Mouse (Mus musculus) forebrain, postnatal 0 days (tissue): ENCODE measurements at regions not wholly inside any gene's neighbourhood (a gene's known extent, or its start where the extent isn't known, plus 50 kb on each side); places are given as distances from the start of the nearest gene placed in this dataset.

Experiments used
- ATAC-seq: fragments of 200-750 bp; cut with Nextera tagmentation; 2 replicates; pipeline ENCODE4 v1.8.0; 2017; ENCODE audit warnings: mild to moderate bottlenecking, moderate library complexity
- DNase-seq: peaks from one replicate; pipeline ENCODE4 v3.0.0-alpha.2; 2015
- H3K27ac ChIP-seq: fragments of 300-500 bp; sonication (generic); 2 replicates; pipeline ENCODE4 v1.5.1; 2014; ENCODE audit warnings: low read depth, mild to moderate bottlenecking, antibody characterized with exemption, low read length, moderate library complexity, mixed read lengths
- H3K27me3 ChIP-seq: fragments of 300-500 bp; sonication (generic); 2 replicates; pipeline ENCODE4 v1.6.1; 2014; ENCODE audit warnings: mild to moderate bottlenecking, low read length, mixed read lengths; ENCODE audit not compliant: insufficient read depth
- H3K36me3 ChIP-seq: fragments of 300-500 bp; sonication (generic); 2 replicates; pipeline ENCODE4 v1.6.1; 2014; ENCODE audit warnings: mild to moderate bottlenecking, moderate library complexity; ENCODE audit not compliant: insufficient read depth
- H3K4me1 ChIP-seq: fragments of 300-500 bp; sonication (generic); 2 replicates; pipeline ENCODE4 v1.6.1; 2014; ENCODE audit warnings: antibody characterized with exemption; ENCODE audit not compliant: insufficient read depth
- H3K4me2 ChIP-seq: fragments of 300-500 bp; sonication (generic); 2 replicates; pipeline ENCODE4 v1.6.1; 2014; ENCODE audit warnings: low read depth, mild to moderate bottlenecking, moderate library complexity
- H3K4me3 ChIP-seq: fragments of 300-500 bp; sonication (generic); 2 replicates; pipeline ENCODE4 v1.5.1; 2014; ENCODE audit warnings: low read depth, low read length, mixed read lengths
- H3K9ac ChIP-seq: fragments of 300-500 bp; sonication (generic); 2 replicates; pipeline ENCODE4 v1.6.1; 2014; ENCODE audit warnings: mild to moderate bottlenecking
- H3K9me3 ChIP-seq: fragments of 300-500 bp; sonication (generic); 2 replicates; pipeline ENCODE4 v1.6.1; 2016; ENCODE audit warnings: low read length
- CTCF ChIP-seq: sonication (generic); IDR thresholded peaks from 2 replicates; pipeline ENCODE4 v1.5.1; 2016; ENCODE audit warnings: antibody characterized with exemption, control low read depth, low read depth
- WGBS: fragments of 180-500 bp; shearing (Covaris S2); extraction: QIAGEN DNeasy Blood & Tissue Kit; methylation state at CpG from one replicate; pipeline ENCODE4 v1.1.7; 2014; 5-methylcytosine and 5-hydroxymethylcytosine counted together

- H3K9me3 ChIP-seq = no peaks in the 10 kb centered on the region
- TF ChIP-seq CTCF = no peak
- H3K4me1 ChIP-seq = no peaks in the 10 kb centered on the region
- H3K9ac ChIP-seq = no peak overlapping the region
- WGBS = 12% methylated on average over 4 of the region's 4 CpGs
- H3K36me3 ChIP-seq = no peaks in the 10 kb centered on the region
- DNase-seq (no peak), ATAC-seq (no peak)
- H3K27ac ChIP-seq = no peak overlapping the region
- H3K27me3 ChIP-seq = no peaks in the 10 kb centered on the region
- H3K4me2 ChIP-seq = no peak overlapping the region
- no peak overlapping the region for H3K4me3 ChIP-seq
Measured at GRCm38 (mm10) chr17:45966736-45967135, 65.4 kb downstream of the Vegfa start.

GRCm38 (mm10) chr17:45964031-45964430 lies 68.1 kb downstream of the Vegfa start:
- TF ChIP-seq CTCF = no peak
- Histone ChIP-seq H3K27me3 (no peaks in the 10 kb centered on the region), H3K4me2 (no peak overlapping the region), H3K9me3 (no peaks in the 10 kb centered on the region), H3K9ac (no peak overlapping the region), H3K4me1 (no peaks in the 10 kb centered on the region), H3K4me3 (no peak overlapping the region), H3K27ac (no peak overlapping the region), H3K36me3 (no peaks in the 10 kb centered on the region)
- ATAC-seq (no peak), DNase-seq (no peak)

GRCm38 (mm10) chr17:45963332-45963731 lies 68.8 kb downstream of the Vegfa start:
- no peaks in the 10 kb centered on the region for H3K36me3 ChIP-seq
- 76% methylated on average over 3 of the region's 3 CpGs for WGBS
- no peak for TF ChIP-seq CTCF
- H3K9me3 ChIP-seq = no peaks in the 10 kb centered on the region
- H3K4me1 ChIP-seq = no peaks in the 10 kb centered on the region
- no peak for DNase-seq
- no peaks in the 10 kb centered on the region for H3K27me3 ChIP-seq
- ATAC-seq = no peak
- no peak overlapping the region for H3K27ac ChIP-seq
- H3K4me3 ChIP-seq = no peak overlapping the region
- no peak overlapping the region for H3K4me2 ChIP-seq
- no peak overlapping the region for H3K9ac ChIP-seq

- 91% methylated on average over 16 of the region's 16 CpGs for WGBS
- H3K27me3 ChIP-seq = no peaks in the 10 kb centered on the region
- no peaks in the 10 kb centered on the region for H3K4me1 ChIP-seq
- TF ChIP-seq CTCF = no peak
- H3K9ac ChIP-seq = no peak overlapping the region
- H3K4me2 ChIP-seq = no peak overlapping the region
- no peak overlapping the region for H3K4me3 ChIP-seq
- no peak overlapping the region for H3K27ac ChIP-seq
- H3K36me3 ChIP-seq = no peaks in the 10 kb centered on the region
- no peak for ATAC-seq
- DNase-seq = no peak
- H3K9me3 ChIP-seq = no peaks in the 10 kb centered on the region
Measured at GRCm38 (mm10) chr17:45961626-45962319, 70.4 kb downstream of the Vegfa start.

- no peak for DNase-seq
Measured at GRCm38 (mm10) chr17:45958094-45958881, 73.9 kb downstream of the Vegfa start.

GRCm38 (mm10) chr17:45955481-45955880 lies 76.7 kb downstream of the Vegfa start:
- no peak overlapping the region for H3K27ac ChIP-seq
- no peaks in the 10 kb centered on the region for H3K27me3 ChIP-seq
- no peaks in the 10 kb centered on the region for H3K4me1 ChIP-seq
- DNase-seq = no peak
- ATAC-seq = no peak
- H3K9me3 ChIP-seq = no peaks in the 10 kb centered on the region
- no peaks in the 10 kb centered on the region for H3K36me3 ChIP-seq
- no peak for TF ChIP-seq CTCF
- 39% methylated on average over 10 of the region's 10 CpGs for WGBS
- H3K9ac ChIP-seq = no peak overlapping the region
- H3K4me2 ChIP-seq = no peak overlapping the region
- no peak overlapping the region for H3K4me3 ChIP-seq

More at GRCm38 (mm10) chr17:45958094-45958881, 73.9 kb downstream of the Vegfa start:
- Histone ChIP-seq H3K4me1 (no peaks in the 10 kb centered on the region), H3K4me2 (no peak overlapping the region), H3K27ac (no peak overlapping the region), H3K9ac (no peak overlapping the region), H3K9me3 (no peaks in the 10 kb centered on the region), H3K4me3 (no peak overlapping the region), H3K36me3 (no peaks in the 10 kb centered on the region), H3K27me3 (no peaks in the 10 kb centered on the region)
- TF ChIP-seq CTCF = peak; percentile 37
- no peak for ATAC-seq
- WGBS = 88% methylated on average over 7 of the region's 7 CpGs

GRCm38 (mm10) chr17:45954824-45955223 lies 77.3 kb downstream of the Vegfa start:
- no peaks in the 10 kb centered on the region for H3K4me1 ChIP-seq
- no peak overlapping the region for H3K9ac ChIP-seq
- H3K27ac ChIP-seq = no peak overlapping the region
- no peaks in the 10 kb centered on the region for H3K36me3 ChIP-seq
- ATAC-seq (no peak), DNase-seq (no peak)
- no peaks in the 10 kb centered on the region for H3K9me3 ChIP-seq
- 90% methylated on average over 7 of the region's 7 CpGs for WGBS
- no peak overlapping the region for H3K4me3 ChIP-seq
- no peak for TF ChIP-seq CTCF
- no peak overlapping the region for H3K4me2 ChIP-seq
- no peaks in the 10 kb centered on the region for H3K27me3 ChIP-seq
